Mouse (Mus musculus) monocyte, adult 59 days (primary cell): ENCODE data around the gene Cyp2d9. TPM values are rescaled to one million over a fixed set of nuclear protein-coding genes. Genes with fewer than 3 reads are reported as not detected.

Source experiments
- total RNA-seq, 2 experiments: library from RNA; stranded (reverse); gene quantifications; one replicate each; pipeline ENCODE4 v1.2.4; 2023

The Cyp2d9 gene
- total RNA-seq: not detected

DNA sequence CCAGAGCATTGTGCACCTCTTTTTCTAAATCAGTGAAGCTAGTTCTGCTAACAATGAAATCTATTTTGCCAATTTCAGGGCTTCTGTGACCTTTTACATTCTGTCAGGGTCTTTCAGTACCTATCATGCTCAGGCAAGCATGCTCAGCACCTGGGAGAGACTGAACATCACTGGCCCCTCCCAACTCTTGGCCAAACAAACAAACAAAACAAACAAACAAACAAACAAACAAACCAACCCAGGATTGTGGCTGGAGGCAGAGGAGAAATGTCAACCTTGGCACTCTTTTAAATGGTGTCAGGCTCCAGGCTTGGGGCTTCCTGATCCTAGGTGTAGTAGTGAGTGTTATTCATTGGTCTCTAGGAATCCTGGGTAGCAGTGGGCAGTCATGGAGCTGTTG is at the start of gene Cyp2d9:
Cyp2d9 (plus strand) TSS at position 301 of the 400 bp plus-strand sequence.

GRCm38 (mm10) chr15:82393922-82394321 is 39.3 kb upstream of the Cyp2d9 start, which contains the start of gene Cyp2d11:
Cyp2d11 (minus strand) TSS chr15:82394022.

DNA sequence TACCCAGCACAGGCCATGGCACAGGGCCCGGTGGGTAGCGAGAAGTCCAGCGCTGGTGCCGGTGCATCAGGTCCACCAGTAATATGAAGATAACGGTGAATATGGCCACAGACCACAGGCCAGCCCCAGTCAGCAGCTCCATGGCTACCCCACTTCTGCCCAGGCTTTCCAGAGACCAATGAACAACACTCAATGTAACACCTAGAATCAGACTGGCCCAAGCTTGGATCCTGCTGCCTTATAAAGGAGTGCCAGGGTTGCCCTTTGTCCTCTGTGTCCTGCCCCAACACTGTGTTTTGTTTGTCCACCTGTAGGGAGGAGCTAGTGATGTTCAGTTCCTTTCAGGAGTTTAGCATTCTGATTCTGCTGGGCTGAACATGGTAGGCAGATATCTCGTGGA is 26.3 kb upstream of the Cyp2d9 start, which contains the start of gene Cyp2d10:
Cyp2d10 (minus strand) TSS at position 215 of the 400 bp plus-strand sequence.

Other genes with a start within 250 kb of the Cyp2d9 start
- not detected for gene Shisa8, start 220.6 kb upstream of the Cyp2d9 start, total RNA-seq
- gene Tnfrsf13c, start 209.1 kb upstream of the Cyp2d9 start, total RNA-seq: 1 to 10 TPM; 1.2 to 1.8 TPM
- 1 to 10 TPM in 1 of 2 experiments, not detected in 1; 2.2 TPM for gene Cenpm, start 188.7 kb upstream of the Cyp2d9 start, total RNA-seq
- gene 1500009C09Rik, start 181.0 kb upstream of the Cyp2d9 start, total RNA-seq: not detected
- gene Sept3, start 158.5 kb upstream of the Cyp2d9 start, total RNA-seq: under 1 TPM in 1 of 2 experiments, not detected in 1; 0.43 TPM
- not detected for gene Wbp2nl, start 134.5 kb upstream of the Cyp2d9 start, total RNA-seq
- gene Naga, start 94.5 kb upstream of the Cyp2d9 start, total RNA-seq: 100 to 1,000 TPM; 243 to 249 TPM
- gene Pheta2, start 94.5 kb upstream of the Cyp2d9 start, total RNA-seq: 1 to 10 TPM; 2.3 to 3.2 TPM
- 100 to 1,000 TPM; 114 TPM for gene Smdt1, start 94.5 kb upstream of the Cyp2d9 start, total RNA-seq
- gene Ndufa6, start 79.1 kb upstream of the Cyp2d9 start, total RNA-seq: 100 to 1,000 TPM; 142 to 143 TPM
- gene Cyp2d22, start 53.2 kb upstream of the Cyp2d9 start, total RNA-seq: 1 to 10 TPM; 1.6 to 3.1 TPM
- gene Cyp2d11, start 39.4 kb upstream of the Cyp2d9 start, total RNA-seq: not detected
- gene Cyp2d10, start 26.2 kb upstream of the Cyp2d9 start, total RNA-seq: not detected
- gene Cyp2d12, start 121.6 kb downstream of the Cyp2d9 start, total RNA-seq: not detected
- not detected for gene Cyp2d34, start 187.5 kb downstream of the Cyp2d9 start, total RNA-seq